Mouse (Mus musculus): ENCODE results near the gene Stra8.

- TF ChIP-seq CTCF (conservative IDR thresholded peaks at IDR 0.05; ENCODE audit: low read length) (no peak), POU5F1 (IDR thresholded peaks at IDR 0.05; ENCODE audit: borderline replicate concordance, low read length) (no peak)
These were observed 59.3 kb downstream of the Stra8 start for GRCm38 (mm10) chr6:34979291-34979690.

Measured in E14TG2a.4 (cell line).